ENCODE assay signal across 27 mouse cellular contexts in genomic region chr2:169948139-169948538, GRCm38 (mm10).
"Had no signal": no experiment of that assay in that cellular context is flagged by ENCODE, and none has a peak within 500 bp of the region (broad histone marks: within the 10 kb centered on the region; RNA-seq: fewer than 3 reads in every experiment).

No protein-coding gene starts in this region.

- H3K4me1 ChIP-seq: embryonic facial prominence, embryonic 10.5 days; embryonic facial prominence, embryonic 13.5 days; forebrain, embryonic 12.5 days; forebrain, embryonic 15.5 days had no signal

- H3K4me2 ChIP-seq: embryonic facial prominence, embryonic 12.5 days; embryonic facial prominence, embryonic 13.5 days; embryonic facial prominence, embryonic 15.5 days; forebrain, embryonic 12.5 days; forebrain, embryonic 13.5 days; forebrain, embryonic 15.5 days had no signal

- H3K9me3 ChIP-seq: embryonic facial prominence, embryonic 13.5 days; embryonic facial prominence, embryonic 15.5 days; forebrain, embryonic 13.5 days; forebrain, embryonic 15.5 days had no signal

- H3K27ac ChIP-seq: embryonic facial prominence, embryonic 10.5 days; embryonic facial prominence, embryonic 12.5 days; embryonic facial prominence, embryonic 13.5 days; embryonic facial prominence, embryonic 15.5 days; forebrain, embryonic 12.5 days; forebrain, embryonic 13.5 days; forebrain, embryonic 15.5 days; gastrocnemius, adult 2 months; heart, adult 2 months had no signal

- H3K4me3 ChIP-seq: embryonic facial prominence, embryonic 10.5 days; embryonic facial prominence, embryonic 12.5 days; embryonic facial prominence, embryonic 13.5 days; embryonic facial prominence, embryonic 15.5 days; erythroblast, embryonic 14.5 days; forebrain, embryonic 12.5 days; forebrain, embryonic 13.5 days; forebrain, embryonic 15.5 days; gastrocnemius, adult 2 months; heart, adult 2 months had no signal

- H3K36me3 ChIP-seq: embryonic facial prominence, embryonic 10.5 days; embryonic facial prominence, embryonic 12.5 days; embryonic facial prominence, embryonic 13.5 days; embryonic facial prominence, embryonic 15.5 days; forebrain, embryonic 12.5 days; forebrain, embryonic 15.5 days had no signal

- ATAC-seq: forebrain, embryonic 13.5 days; forebrain, embryonic 14.5 days; forebrain, embryonic 15.5 days; forebrain, postnatal 0 days had no signal

- H3K27me3 ChIP-seq: embryonic facial prominence, embryonic 12.5 days; embryonic facial prominence, embryonic 13.5 days; embryonic facial prominence, embryonic 15.5 days; forebrain, embryonic 12.5 days; forebrain, embryonic 13.5 days; forebrain, embryonic 15.5 days had no signal

- H3K9ac ChIP-seq: embryonic facial prominence, embryonic 12.5 days; embryonic facial prominence, embryonic 13.5 days; embryonic facial prominence, embryonic 15.5 days; forebrain, embryonic 12.5 days; forebrain, embryonic 13.5 days; forebrain, embryonic 15.5 days; forebrain, postnatal 0 days had no signal

- DNase-seq: cerebellum, adult 18-20 months; cerebellum, adult 2 months; cerebellum, adult 8-10 months; cerebellum, adult 9-10 months; cerebellum, adult 9-11 months; cerebellum, postnatal 10 days; cerebellum, postnatal 14 days; cerebellum, postnatal 25 days; cerebellum, postnatal 36 days; embryo, embryonic 11 days; forebrain, postnatal 0 days; gastrocnemius, postnatal 10 days; gastrocnemius, postnatal 14 days; gastrocnemius, postnatal 25 days; heart, adult 11 months; heart, adult 18-20 months; heart, adult 2 months had no signal
